Mouse (Mus musculus) bone marrow macrophage, adult 2 months (primary cell): ENCODE results near the gene Shc4.

Experiments used
- CTCF ChIP-seq: IDR thresholded peaks from 2 replicates; pipeline ENCODE4 v1.5.1; 2012; ENCODE audit warnings: low read depth, mild to moderate bottlenecking, low read length, moderate library complexity
- POLR2A ChIP-seq: IDR thresholded peaks from 2 replicates; pipeline ENCODE4 v1.6.1; 2012; ENCODE audit warnings: mild to moderate bottlenecking, low read depth, low read length, borderline replicate concordance

DNA sequence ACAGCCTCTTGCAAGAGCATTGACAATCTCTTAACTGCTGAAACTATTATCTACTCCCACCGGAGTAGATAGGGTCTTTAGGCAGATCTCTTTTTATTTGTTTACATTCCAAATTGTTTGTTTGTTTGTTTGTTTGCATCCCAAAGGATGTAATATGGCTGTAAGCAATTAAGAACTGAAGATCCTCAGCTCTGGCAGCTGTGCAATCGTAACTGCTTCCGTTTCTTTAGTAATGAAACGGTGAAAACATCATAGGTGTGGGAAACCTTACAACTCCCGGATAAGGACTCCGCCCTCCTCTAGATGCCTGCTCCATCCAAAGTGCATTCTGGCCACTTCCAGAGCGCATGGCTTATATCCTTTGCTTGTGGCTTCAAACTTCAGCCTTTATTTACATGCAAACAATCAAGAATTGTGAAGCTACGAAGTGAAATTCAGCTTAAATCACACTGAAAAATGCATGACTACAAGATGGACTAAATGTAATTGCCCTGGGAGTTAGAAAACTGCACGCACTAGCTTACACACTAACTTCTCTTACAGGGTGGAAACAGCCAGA is 99.7 kb downstream of the Shc4 start:
- TF ChIP-seq CTCF (no peak), POLR2A (no peak)
